Mouse (Mus musculus): ENCODE results near the gene Mthfsd. TPM values are rescaled to one million over a fixed set of nuclear protein-coding genes. Genes with fewer than 3 reads are reported as not detected.
A peak's percentile ranks its signal among the peaks of the same experiment; 100 is the strongest.

Gene Mthfsd
- polyA plus RNA-seq, 1 experiment from 2014 or later: 46.1 TPM

- WGBS: 50% methylated on average over 5 of the region's 5 CpGs
- no peaks in the 10 kb centered on the region for H3K36me3 ChIP-seq (ENCODE audit: control insufficient read depth, insufficient read depth, low read length)
- H3K9me3 ChIP-seq (ENCODE audit: control insufficient read depth, low read length): peaks cover 5% of the 10 kb centered on the region; the same call in 1 of the 2 replicates
- H3K27ac ChIP-seq (replicated peaks; ENCODE audit: low read depth, low read length): no peak overlapping the region
- H3K4me1 ChIP-seq (ENCODE audit: control insufficient read depth, insufficient read depth, low read length): 0 out of 2 replicates have a peak, but pooled peaks cover 7% of the 10 kb centered on the region
- DNase-seq (ENCODE audit: low spot score) (no peak), ATAC-seq (ENCODE audit: low read depth) (no peak)
- peaks cover 32% of the 10 kb centered on the region for H3K27me3 ChIP-seq (replicated peaks; ENCODE audit: control insufficient read depth, insufficient read depth, low read length)
- H3K4me2 ChIP-seq (ENCODE audit: low read depth, low read length): no peak overlapping the region
- no peak overlapping the region for H3K4me3 ChIP-seq (ENCODE audit: low read depth, low read length)
- H3K9ac ChIP-seq (ENCODE audit: low read depth, low read length): no peak overlapping the region
Observed at GRCm38 (mm10) chr8:121132961-121133513, 24.8 kb upstream of the Mthfsd start.

GRCm38 (mm10) chr8:121130522-121130921 is 22.3 kb upstream of the Mthfsd start:
- ATAC-seq (ENCODE audit: low read depth): no peak
- DNase-seq (ENCODE audit: low spot score): no peak
- 32% methylated on average over 5 of the region's 5 CpGs for WGBS
- no peak overlapping the region for H3K9ac ChIP-seq (ENCODE audit: low read depth, low read length)
- no peak overlapping the region for H3K27ac ChIP-seq (replicated peaks; ENCODE audit: low read depth, low read length)
- no peaks in the 10 kb centered on the region for H3K36me3 ChIP-seq (ENCODE audit: control insufficient read depth, insufficient read depth, low read length)
- no peaks in the 10 kb centered on the region for H3K9me3 ChIP-seq (ENCODE audit: control insufficient read depth, low read length)
- peaks cover 56% of the 10 kb centered on the region for H3K27me3 ChIP-seq (replicated peaks; ENCODE audit: control insufficient read depth, insufficient read depth, low read length)
- no peak overlapping the region for H3K4me2 ChIP-seq (ENCODE audit: low read depth, low read length)
- H3K4me3 ChIP-seq (ENCODE audit: low read depth, low read length): no peak overlapping the region
- peaks cover 13% of the 10 kb centered on the region; the same call in 1 of the 2 replicates for H3K4me1 ChIP-seq (ENCODE audit: control insufficient read depth, insufficient read depth, low read length)

GRCm38 (mm10) chr8:121129265-121129940 is 21.2 kb upstream of the Mthfsd start:
- H3K4me3 ChIP-seq (ENCODE audit: low read depth, low read length): no peak overlapping the region
- H3K4me2 ChIP-seq (ENCODE audit: low read depth, low read length): peak overlapping the region; percentile 45; the same call in 1 of the 2 replicates
- H3K36me3 ChIP-seq (ENCODE audit: control insufficient read depth, insufficient read depth, low read length): no peaks in the 10 kb centered on the region
- ATAC-seq (ENCODE audit: low read depth) (no peak), DNase-seq (ENCODE audit: low spot score) (no peak)
- peaks cover 67% of the 10 kb centered on the region for H3K27me3 ChIP-seq (replicated peaks; ENCODE audit: control insufficient read depth, insufficient read depth, low read length)
- 24% methylated on average over 16 of the region's 16 CpGs for WGBS
- H3K4me1 ChIP-seq (ENCODE audit: control insufficient read depth, insufficient read depth, low read length): peaks cover 16% of the 10 kb centered on the region; the same call in 1 of the 2 replicates
- no peaks in the 10 kb centered on the region for H3K9me3 ChIP-seq (ENCODE audit: control insufficient read depth, low read length)
- no peak overlapping the region for H3K27ac ChIP-seq (replicated peaks; ENCODE audit: low read depth, low read length)
- H3K9ac ChIP-seq (ENCODE audit: low read depth, low read length): peak overlapping the region; percentile 51; the same call in 1 of the 2 replicates

GRCm38 (mm10) chr8:121128531-121129264 is 20.5 kb upstream of the Mthfsd start:
- Histone ChIP-seq H3K27me3 (replicated peaks; ENCODE audit: control insufficient read depth, insufficient read depth, low read length) (peaks cover 74% of the 10 kb centered on the region), H3K36me3 (ENCODE audit: control insufficient read depth, insufficient read depth, low read length) (no peaks in the 10 kb centered on the region), H3K9me3 (ENCODE audit: control insufficient read depth, low read length) (no peaks in the 10 kb centered on the region), H3K4me2 (ENCODE audit: low read depth, low read length) (peak overlapping the region; percentile 45), H3K27ac (replicated peaks; ENCODE audit: low read depth, low read length) (no peak overlapping the region), H3K4me3 (ENCODE audit: low read depth, low read length) (peak overlapping the region; percentile 26), H3K9ac (ENCODE audit: low read depth, low read length) (peak overlapping the region; percentile 51), H3K4me1 (ENCODE audit: control insufficient read depth, insufficient read depth, low read length) (peaks cover 16% of the 10 kb centered on the region; the same call in 1 of the 2 replicates)
- DNase-seq (ENCODE audit: low spot score) (no peak), ATAC-seq (ENCODE audit: low read depth) (no peak)
- WGBS: 8% methylated on average over 28 of the region's 55 CpGs

- Histone ChIP-seq H3K9me3 (ENCODE audit: control insufficient read depth, low read length) (no peaks in the 10 kb centered on the region), H3K27me3 (replicated peaks; ENCODE audit: control insufficient read depth, insufficient read depth, low read length) (peaks cover 82% of the 10 kb centered on the region), H3K9ac (ENCODE audit: low read depth, low read length) (peak within 1 kb of the TSS; percentile 51), H3K27ac (replicated peaks; ENCODE audit: low read depth, low read length) (peak within 1 kb of the TSS; percentile 55; the same call in 1 of the 2 replicates), H3K4me3 (ENCODE audit: low read depth, low read length) (peak within 1 kb of the TSS; percentile 26), H3K36me3 (ENCODE audit: control insufficient read depth, insufficient read depth, low read length) (no peaks in the 10 kb centered on the region), H3K4me1 (ENCODE audit: control insufficient read depth, insufficient read depth, low read length) (peaks cover 16% of the 10 kb centered on the region; the same call in 1 of the 2 replicates), H3K4me2 (ENCODE audit: low read depth, low read length) (peak within 1 kb of the TSS; percentile 68)
- DNase-seq (ENCODE audit: low spot score): no peak
- WGBS: 5% methylated on average over 23 of the region's 43 CpGs
- no peak for ATAC-seq (ENCODE audit: low read depth)
Observed at GRCm38 (mm10) chr8:121127756-121128375, 19.7 kb upstream of the Mthfsd start, which contains the start of gene Foxl1. TSS of gene Foxl1 (plus strand) at chr8:121127940.

GRCm38 (mm10) chr8:121127291-121127701 is 19.1 kb upstream of the Mthfsd start:
- H3K4me1 ChIP-seq (ENCODE audit: control insufficient read depth, insufficient read depth, low read length): peaks cover 16% of the 10 kb centered on the region; the same call in 1 of the 2 replicates
- no peak for ATAC-seq (ENCODE audit: low read depth)
- H3K27me3 ChIP-seq (replicated peaks; ENCODE audit: control insufficient read depth, insufficient read depth, low read length): peaks cover 88% of the 10 kb centered on the region
- 8% methylated on average over 11 of the region's 11 CpGs for WGBS
- no peak overlapping the region for H3K27ac ChIP-seq (replicated peaks; ENCODE audit: low read depth, low read length)
- peak overlapping the region; percentile 68; the same call in 1 of the 2 replicates for H3K4me2 ChIP-seq (ENCODE audit: low read depth, low read length)
- DNase-seq (ENCODE audit: low spot score): no peak
- H3K9ac ChIP-seq (ENCODE audit: low read depth, low read length): no peak overlapping the region
- no peaks in the 10 kb centered on the region for H3K36me3 ChIP-seq (ENCODE audit: control insufficient read depth, insufficient read depth, low read length)
- H3K9me3 ChIP-seq (ENCODE audit: control insufficient read depth, low read length): no peaks in the 10 kb centered on the region
- H3K4me3 ChIP-seq (ENCODE audit: low read depth, low read length): no peak overlapping the region

GRCm38 (mm10) chr8:121126694-121127093 is 18.5 kb upstream of the Mthfsd start:
- ATAC-seq (ENCODE audit: low read depth): no peak
- H3K4me2 ChIP-seq (ENCODE audit: low read depth, low read length): 0 out of 2 replicates have a peak overlapping the region, but pooled peaks have one; percentile 68
- DNase-seq (ENCODE audit: low spot score): no peak
- H3K27ac ChIP-seq (replicated peaks; ENCODE audit: low read depth, low read length): no peak overlapping the region
- no peak overlapping the region for H3K9ac ChIP-seq (ENCODE audit: low read depth, low read length)
- H3K36me3 ChIP-seq (ENCODE audit: control insufficient read depth, insufficient read depth, low read length): no peaks in the 10 kb centered on the region
- peaks cover 16% of the 10 kb centered on the region; the same call in 1 of the 2 replicates for H3K4me1 ChIP-seq (ENCODE audit: control insufficient read depth, insufficient read depth, low read length)
- no peaks in the 10 kb centered on the region for H3K9me3 ChIP-seq (ENCODE audit: control insufficient read depth, low read length)
- 0 out of 2 replicates have a peak overlapping the region, but pooled peaks have one; percentile 0 for H3K4me3 ChIP-seq (ENCODE audit: low read depth, low read length)
- H3K27me3 ChIP-seq (replicated peaks; ENCODE audit: control insufficient read depth, insufficient read depth, low read length): peaks cover 94% of the 10 kb centered on the region
- WGBS: 16% methylated on average over 5 of the region's 6 CpGs

GRCm38 (mm10) chr8:121126191-121126590 is 18.0 kb upstream of the Mthfsd start:
- Histone ChIP-seq H3K9me3 (ENCODE audit: control insufficient read depth, low read length) (no peaks in the 10 kb centered on the region), H3K4me1 (ENCODE audit: control insufficient read depth, insufficient read depth, low read length) (peaks cover 16% of the 10 kb centered on the region; the same call in 1 of the 2 replicates), H3K27me3 (replicated peaks; ENCODE audit: control insufficient read depth, insufficient read depth, low read length) (peaks cover 98% of the 10 kb centered on the region), H3K9ac (ENCODE audit: low read depth, low read length) (peak overlapping the region; percentile 41; the same call in 1 of the 2 replicates), H3K4me3 (ENCODE audit: low read depth, low read length) (0 out of 2 replicates have a peak overlapping the region, but pooled peaks have one; percentile 0), H3K27ac (replicated peaks; ENCODE audit: low read depth, low read length) (no peak overlapping the region), H3K36me3 (ENCODE audit: control insufficient read depth, insufficient read depth, low read length) (no peaks in the 10 kb centered on the region), H3K4me2 (ENCODE audit: low read depth, low read length) (peak overlapping the region; percentile 68)
- ATAC-seq (ENCODE audit: low read depth) (no peak), DNase-seq (ENCODE audit: low spot score) (no peak)
- WGBS: 7% methylated on average over 6 of the region's 6 CpGs
